Mouse (Mus musculus) hindbrain, embryonic 14.5 days (tissue): ENCODE measurements around the gene Slc11a1. TPM values are rescaled to one million over a fixed set of nuclear protein-coding genes. Genes with fewer than 3 reads are reported as not detected.
A peak's percentile ranks its signal among the peaks of the same experiment; 100 is the strongest.

Experiments
- ATAC-seq: fragments of 200-750 bp; cut with Nextera tagmentation; 2 replicates; pipeline ENCODE4 v1.8.0; 2017; ENCODE audit warnings: moderate number of reproducible peaks, mild to moderate bottlenecking, moderate TSS enrichment, moderate library complexity; ENCODE audit not compliant: low FRiP score
- DNase-seq: peaks from one replicate; pipeline ENCODE4 v3.0.0-alpha.2; 2015; ENCODE audit warnings: low spot score
- H3K27ac ChIP-seq: fragments of 300-500 bp; sonication (generic); 2 replicates; pipeline ENCODE4 v1.5.1; 2014; ENCODE audit warnings: mild to moderate bottlenecking, moderate library complexity
- H3K27me3 ChIP-seq: fragments of 300-500 bp; sonication (generic); 2 replicates; pipeline ENCODE4 v1.6.1; 2014; ENCODE audit warnings: mild to moderate bottlenecking, low read length, mixed read lengths; ENCODE audit not compliant: control insufficient read depth, insufficient read depth
- H3K36me3 ChIP-seq: fragments of 300-500 bp; sonication (generic); replicated peaks from 2 replicates; pipeline ENCODE4 v1.6.1; 2014; ENCODE audit not compliant: control insufficient read depth, insufficient read depth
- H3K4me1 ChIP-seq: fragments of 300-500 bp; sonication (generic); replicated peaks from 2 replicates; pipeline ENCODE4 v1.6.1; 2014; ENCODE audit warnings: antibody characterized with exemption, low read length, mixed read lengths; ENCODE audit not compliant: control insufficient read depth, insufficient read depth
- H3K4me2 ChIP-seq: fragments of 300-500 bp; sonication (generic); replicated peaks from 2 replicates; pipeline ENCODE4 v1.6.1; 2014; ENCODE audit warnings: mild to moderate bottlenecking, moderate library complexity
- H3K4me3 ChIP-seq: fragments of 300-500 bp; sonication (generic); replicated peaks from 2 replicates; pipeline ENCODE4 v1.5.1; 2014; ENCODE audit warnings: mild to moderate bottlenecking, low read length
- H3K9ac ChIP-seq: fragments of 300-500 bp; sonication (generic); 2 replicates; pipeline ENCODE4 v1.6.1; 2014
- H3K9me3 ChIP-seq: fragments of 300-500 bp; sonication (generic); 2 replicates; pipeline ENCODE4 v1.6.1; 2016; ENCODE audit warnings: low read length; ENCODE audit not compliant: control insufficient read depth
- WGBS: fragments of 180-500 bp; shearing (Covaris S2); extraction: QIAGEN DNeasy Blood & Tissue Kit; methylation state at CpG from one replicate; pipeline ENCODE4 v1.1.7; 2014; 5-methylcytosine and 5-hydroxymethylcytosine counted together
- microRNA counts: library from miRNA; unstranded; fragments of <30 nt; microRNA quantifications from one replicate; lab custom pipeline; 2016
- microRNA-seq: library from miRNA; unstranded; fragments of <30 nt; microRNA quantifications from one replicate; pipeline ENCODE4, GENCODE M21; 2016
- polyA plus RNA-seq: library from polyadenylated mRNA; unstranded; fragments of >200 nt; fragmentation: Nextera tagmentation; extraction: Ambion mirVana; gene quantifications from 2 replicates; pipeline ENCODE4 v1.2.1, GENCODE M21; 2014

The Slc11a1 gene
- polyA plus RNA-seq, 1 experiment from 2014 or later, result 2.7 TPM

GRCm38 (mm10) chr1:74434596-74434995 lies 59.6 kb downstream of the Slc11a1 start:
- Histone ChIP-seq H3K9ac (no peak overlapping the region), H3K4me2 (no peak overlapping the region), H3K4me3 (no peak overlapping the region), H3K9me3 (no peaks in the 10 kb centered on the region), H3K36me3 (peaks cover 28% of the 10 kb centered on the region), H3K27ac (no peak overlapping the region), H3K4me1 (no peaks in the 10 kb centered on the region), H3K27me3 (no peaks in the 10 kb centered on the region)
- 70% methylated on average over 5 of the region's 5 CpGs for WGBS
- ATAC-seq, result no peak
- DNase-seq, result no peak

- no peak overlapping the region for H3K4me2 ChIP-seq
Observed at GRCm38 (mm10) chr1:74435563-74435962, 60.6 kb downstream of the Slc11a1 start.

More at GRCm38 (mm10) chr1:74435563-74435962, 60.6 kb downstream of the Slc11a1 start:
- whole genome bisulfite sequencing, result 93% methylated on average over 6 of the region's 6 CpGs
- Histone ChIP-seq H3K36me3 (peaks cover 38% of the 10 kb centered on the region), H3K4me3 (no peak overlapping the region), H3K4me1 (no peaks in the 10 kb centered on the region), H3K9me3 (no peaks in the 10 kb centered on the region), H3K27me3 (no peaks in the 10 kb centered on the region), H3K27ac (no peak overlapping the region), H3K9ac (no peak overlapping the region)
- no peak for ATAC-seq
- no peak for DNase-seq

MicroRNAs encoded within 50 kb of the gene (microRNA counts, 519-probe panel; counts per million panel counts)
- microRNA mmu-miR-26b (lab: Ali Mortazavi, UCI), result 4,404 counts per million, percentile 39 among the panel's probes with 10 or more counts

Small RNAs within 50 kb of the gene (microRNA-seq; reads per million reads assigned to microRNA genes)
- gene Mir26b, result 11,570 reads per million, percentile 97 among the genes with 10 or more reads in this experiment

Other genes with a start within 250 kb of the Slc11a1 start
- gene Rufy4, start 249.7 kb upstream of the Slc11a1 start, polyA plus RNA-seq, result 0.26 and 0.43 TPM in 2 replicates
- 0.11 TPM in 1 of 2 replicates, not detected in the other for gene Cxcr2, start 221.2 kb upstream of the Slc11a1 start, polyA plus RNA-seq
- not detected in 2 replicates for gene Cxcr1, start 180.6 kb upstream of the Slc11a1 start, polyA plus RNA-seq
- gene Arpc2, start 139.1 kb upstream of the Slc11a1 start, polyA plus RNA-seq, result 324 and 329 TPM in 2 replicates
- gene Gpbar1, start 96.6 kb upstream of the Slc11a1 start, polyA plus RNA-seq, result 0.19 TPM in 1 of 2 replicates, not detected in the other
- 188 and 201 TPM in 2 replicates for gene Aamp, start 90.5 kb upstream of the Slc11a1 start, polyA plus RNA-seq
- gene Pnkd, start 90.3 kb upstream of the Slc11a1 start, polyA plus RNA-seq, result 146 and 149 TPM in 2 replicates
- 8.0 TPM in 2 replicates for gene Tmbim1, start 69.6 kb upstream of the Slc11a1 start, polyA plus RNA-seq
- 1.2 and 1.7 TPM in 2 replicates for gene Catip, start 13.1 kb upstream of the Slc11a1 start, polyA plus RNA-seq
- 20.3 and 20.8 TPM in 2 replicates for gene Ctdsp1, start 16.3 kb downstream of the Slc11a1 start, polyA plus RNA-seq
- gene Vil1, start 34.2 kb downstream of the Slc11a1 start, polyA plus RNA-seq, result 0.16 and 0.34 TPM in 2 replicates
- gene Cnot9, start 130.9 kb downstream of the Slc11a1 start, polyA plus RNA-seq, result 48.3 and 51.4 TPM in 2 replicates
- 4.9 and 5.6 TPM in 2 replicates for gene Plcd4, start 167.7 kb downstream of the Slc11a1 start, polyA plus RNA-seq
- gene Usp37, start 169.1 kb downstream of the Slc11a1 start, polyA plus RNA-seq, result 26.5 and 26.8 TPM in 2 replicates
- gene Zfp142, start 213.1 kb downstream of the Slc11a1 start, polyA plus RNA-seq, result 8.4 and 10.2 TPM in 2 replicates
- 23.1 and 23.3 TPM in 2 replicates for gene Bcs1l, start 213.1 kb downstream of the Slc11a1 start, polyA plus RNA-seq
- gene Rnf25, start 226.2 kb downstream of the Slc11a1 start, polyA plus RNA-seq, result 10.4 and 11.7 TPM in 2 replicates
- 18.3 and 18.8 TPM in 2 replicates for gene Stk36, start 226.2 kb downstream of the Slc11a1 start, polyA plus RNA-seq